In the genomic region with DNA sequence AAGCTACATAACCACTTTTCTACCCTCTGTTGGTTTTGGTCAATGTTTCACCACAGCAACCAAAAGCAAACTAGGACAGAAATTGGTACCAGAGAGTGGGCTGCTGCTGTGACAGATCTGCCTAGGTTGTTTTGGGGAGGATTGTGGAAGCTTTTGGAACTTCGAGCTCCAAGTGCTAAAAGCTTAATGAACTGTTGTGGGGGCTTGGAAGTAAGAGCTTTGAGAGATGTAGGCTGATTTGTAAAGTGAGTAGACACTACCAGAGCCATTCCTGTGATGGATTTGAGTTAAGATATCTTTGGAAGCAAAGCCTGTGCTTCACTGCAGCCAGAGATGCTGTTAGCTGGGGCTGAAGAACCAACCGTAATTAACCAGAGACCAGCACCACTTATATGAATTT, we compare ENCODE assay signal across 12 mouse cellular contexts.
"Had no signal": no experiment of that assay in that cellular context is flagged by ENCODE, and none has a peak within 500 bp of the region (broad histone marks: within the 10 kb centered on the region; RNA-seq: fewer than 3 reads in every experiment).

No protein-coding gene starts in this region.

- DNase-seq: retina, postnatal 1 day; right cerebral cortex, adult 18-20 months; right cerebral cortex, postnatal 14 days; right cerebral cortex, postnatal 25 days; right cerebral cortex, postnatal 4 days; spleen, adult 18-20 months; thymus, adult 18-20 months; thymus, adult 2 months; thymus, postnatal 14 days; thymus, postnatal 25 days; thymus, postnatal 36 days; thymus, postnatal 4 days had no signal
